Mouse (Mus musculus) megakaryocyte, embryonic 14.5 days (primary cell): ENCODE data around the gene Dnajc21.

Experiments
- FLI1 ChIP-seq: IDR thresholded peaks from 2 replicates; pipeline ENCODE4 v1.6.1; 2012; ENCODE audit warnings: low read length, inconsistent platforms, mixed read lengths
- GATA1 ChIP-seq: IDR thresholded peaks from 3 replicates; pipeline ENCODE4 v1.6.1; 2012; ENCODE audit warnings: mixed read lengths, low read length, inconsistent platforms, borderline replicate concordance

DNA sequence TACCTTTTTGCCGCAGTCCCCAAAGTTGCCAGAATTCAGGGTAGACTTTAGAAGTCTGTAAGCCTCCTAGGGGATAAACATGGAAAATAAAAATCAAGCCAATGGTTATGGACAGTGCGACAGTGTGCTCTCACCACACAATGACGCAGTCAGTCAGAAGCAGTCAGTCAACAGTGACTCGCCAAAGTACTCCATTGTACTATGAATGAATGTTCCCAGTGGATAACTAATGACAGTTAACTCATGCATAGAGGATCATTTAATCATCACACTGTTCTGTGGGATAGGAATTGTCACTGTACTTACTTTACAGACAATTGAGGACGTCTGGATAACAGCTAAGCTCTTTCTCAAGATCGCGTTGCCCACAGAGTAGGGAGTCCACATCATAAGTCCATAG, 44.9 kb upstream of the Dnajc21 start:
- TF ChIP-seq FLI1: no peak
- TF ChIP-seq GATA1: no peak
